9 mouse cellular contexts compared by ENCODE assay signal in the genomic region with DNA sequence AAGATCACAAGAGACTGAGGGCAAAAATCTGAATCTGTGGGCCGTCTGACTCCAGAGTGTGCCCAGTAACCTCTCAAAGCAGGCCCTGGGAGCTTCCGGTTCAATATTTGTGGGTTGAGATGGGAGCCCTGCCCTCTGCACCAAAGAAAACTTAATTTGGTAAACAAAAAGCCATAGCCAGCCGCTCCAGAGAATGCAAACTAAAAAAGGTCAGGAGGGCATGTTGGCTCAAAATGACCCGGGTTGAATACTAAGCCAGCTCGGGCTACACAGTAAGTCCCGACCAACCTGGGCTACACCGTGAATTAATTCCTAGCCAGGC. TPM values are rescaled to one million over a fixed set of nuclear protein-coding genes. Genes with fewer than 3 reads are reported as not detected.
DNase-seq lines count a peak whose midpoint lies in the region; ATAC-seq and TF ChIP-seq lines count a peak whose summit lies in the region.
"Had no signal": no experiment of that assay in that cellular context is flagged by ENCODE, and none has a peak within 500 bp of the region (broad histone marks: within the 10 kb centered on the region; RNA-seq: fewer than 3 reads in every experiment).

No protein-coding gene starts in this region.

- ATAC-seq in kidney, embryonic 16.5 days (ENCODE audit: low FRiP score, low TSS enrichment): no peak; the same call in 1 of the 2 replicates
- peak; percentile 12; the same call in 1 of the 2 replicates for ATAC-seq in embryonic facial prominence, embryonic 12.5 days (ENCODE audit: insufficient number of reproducible peaks, insufficient read depth, low FRiP score, low TSS enrichment)
- ATAC-seq in intestine, postnatal 0 days: peak; percentile 36
- ATAC-seq in midbrain, embryonic 16.5 days: peak; percentile 33

- no peaks in the 10 kb centered on the region for H3K27me3 ChIP-seq in kidney, embryonic 16.5 days (ENCODE audit: insufficient read depth, low read length)
- H3K27me3 ChIP-seq in embryonic facial prominence, embryonic 12.5 days: no peaks in the 10 kb centered on the region
- H3K27me3 ChIP-seq in intestine, postnatal 0 days (replicated peaks; ENCODE audit: control insufficient read depth, insufficient read depth, low read length): no peaks in the 10 kb centered on the region
- H3K27me3 ChIP-seq in midbrain, embryonic 16.5 days (ENCODE audit: control insufficient read depth, insufficient read depth, low read depth, low read length): no peaks in the 10 kb centered on the region

- peak overlapping the region; percentile 79 for H3K9ac ChIP-seq in kidney, embryonic 16.5 days (replicated peaks; ENCODE audit: low read length)
- peak overlapping the region; percentile 71 for H3K9ac ChIP-seq in embryonic facial prominence, embryonic 12.5 days
- H3K9ac ChIP-seq in intestine, postnatal 0 days (ENCODE audit: low read depth, low read length): peak overlapping the region; percentile 70
- peak overlapping the region; percentile 55 for H3K9ac ChIP-seq in midbrain, embryonic 16.5 days (ENCODE audit: low read depth, low read length)

- 32% methylated on average over 7 of the region's 7 CpGs for WGBS in kidney, embryonic 16.5 days
- 24% methylated on average over 7 of the region's 7 CpGs for WGBS in embryonic facial prominence, embryonic 12.5 days
- WGBS in intestine, postnatal 0 days: 12% methylated on average over 7 of the region's 7 CpGs
- 26% methylated on average over 7 of the region's 7 CpGs for WGBS in midbrain, embryonic 16.5 days

- H3K4me1 ChIP-seq in kidney, embryonic 16.5 days (ENCODE audit: insufficient read depth, low read length): peaks cover 23% of the 10 kb centered on the region
- H3K4me1 ChIP-seq in embryonic facial prominence, embryonic 12.5 days: peaks cover 15% of the 10 kb centered on the region
- H3K4me1 ChIP-seq in intestine, postnatal 0 days (replicated peaks; ENCODE audit: control insufficient read depth, insufficient read depth, low read length): 0 out of 2 replicates have a peak, but pooled peaks cover 5% of the 10 kb centered on the region
- peaks cover 31% of the 10 kb centered on the region for H3K4me1 ChIP-seq in midbrain, embryonic 16.5 days (ENCODE audit: control insufficient read depth, insufficient read depth, low read length)

- H3K36me3 ChIP-seq in kidney, embryonic 16.5 days (ENCODE audit: insufficient read depth, low read length): peaks cover 25% of the 10 kb centered on the region
- peaks cover 18% of the 10 kb centered on the region for H3K36me3 ChIP-seq in embryonic facial prominence, embryonic 12.5 days
- peaks cover 27% of the 10 kb centered on the region for H3K36me3 ChIP-seq in intestine, postnatal 0 days (ENCODE audit: control insufficient read depth, insufficient read depth)
- H3K36me3 ChIP-seq in midbrain, embryonic 16.5 days (ENCODE audit: control insufficient read depth, insufficient read depth, low read length): peaks cover 19% of the 10 kb centered on the region

- peak overlapping the region; percentile 75 for H3K4me2 ChIP-seq in kidney, embryonic 16.5 days (replicated peaks; ENCODE audit: low read depth, low read length)
- peak overlapping the region; percentile 55 for H3K4me2 ChIP-seq in embryonic facial prominence, embryonic 12.5 days (replicated peaks)
- H3K4me2 ChIP-seq in intestine, postnatal 0 days (replicated peaks; ENCODE audit: low read depth): peak overlapping the region; percentile 95
- peak overlapping the region; percentile 83 for H3K4me2 ChIP-seq in midbrain, embryonic 16.5 days (ENCODE audit: low read length)

- peak overlapping the region; percentile 75 for H3K4me3 ChIP-seq in kidney, embryonic 16.5 days (ENCODE audit: low read length)
- peak overlapping the region; percentile 70 for H3K4me3 ChIP-seq in embryonic facial prominence, embryonic 12.5 days
- peak overlapping the region; percentile 76 for H3K4me3 ChIP-seq in intestine, postnatal 0 days (ENCODE audit: low read depth, low read length)
- peak overlapping the region; percentile 65 for H3K4me3 ChIP-seq in midbrain, embryonic 16.5 days (ENCODE audit: low read depth, low read length)

- DNase-seq in kidney, adult 11 months: no peak
- no peak for DNase-seq in thymus, adult 18-20 months
- no peak for DNase-seq in ovary, postnatal 36 days (ENCODE audit: low spot score)
- no peak for DNase-seq in thymus, postnatal 10 days (ENCODE audit: low spot score in 2 of 2)

- H3K9me3 ChIP-seq in kidney, embryonic 16.5 days (ENCODE audit: low read length): no peaks in the 10 kb centered on the region
- no peaks in the 10 kb centered on the region for H3K9me3 ChIP-seq in embryonic facial prominence, embryonic 12.5 days
- no peaks in the 10 kb centered on the region for H3K9me3 ChIP-seq in intestine, postnatal 0 days (ENCODE audit: control insufficient read depth)
- no peaks in the 10 kb centered on the region for H3K9me3 ChIP-seq in midbrain, embryonic 16.5 days (replicated peaks; ENCODE audit: control insufficient read depth, low read length, poor library complexity, severe bottlenecking)

- H3K27ac ChIP-seq in kidney, embryonic 16.5 days (ENCODE audit: low read length): peak overlapping the region; percentile 93
- H3K27ac ChIP-seq in embryonic facial prominence, embryonic 12.5 days: peak overlapping the region; percentile 90
- peak overlapping the region; percentile 94 for H3K27ac ChIP-seq in intestine, postnatal 0 days (ENCODE audit: low read depth, low read length)
- peak overlapping the region; percentile 96 for H3K27ac ChIP-seq in midbrain, embryonic 16.5 days (ENCODE audit: low read length)

- no peak for TF ChIP-seq CTCF in intestine, postnatal 0 days (IDR thresholded peaks at IDR 0.05; ENCODE audit: low read depth)

RNA-seq across cellular contexts. Expression of gene Ficd, which starts 0.6 kb away (rescaled TPM):
- 6.1 and 7.0 TPM in 2 replicates for polyA plus RNA-seq in kidney, embryonic 16.5 days (2015; fragmentation: Nextera tagmentation; extraction: Ambion mirVana)
- polyA plus RNA-seq in embryonic facial prominence, embryonic 12.5 days (2016; fragmentation: Nextera tagmentation; extraction: Ambion mirVana): 4.9 and 5.1 TPM in 2 replicates
- polyA plus RNA-seq in intestine, postnatal 0 days (2015; fragmentation: Nextera tagmentation; extraction: Ambion mirVana): 4.6 and 5.0 TPM in 2 replicates
- 9.4 and 10.9 TPM in 2 replicates for polyA plus RNA-seq in midbrain, embryonic 16.5 days (2015; fragmentation: Nextera tagmentation; extraction: Ambion mirVana)

RNA-seq across cellular contexts. Expression of gene 1700069L16Rik, which starts 10.4 kb away (rescaled TPM):
- not detected in 2 replicates for polyA plus RNA-seq in kidney, embryonic 16.5 days (2015; fragmentation: Nextera tagmentation; extraction: Ambion mirVana)
- polyA plus RNA-seq in embryonic facial prominence, embryonic 12.5 days (2016; fragmentation: Nextera tagmentation; extraction: Ambion mirVana): not detected in 2 replicates
- not detected in 2 replicates for polyA plus RNA-seq in intestine, postnatal 0 days (2015; fragmentation: Nextera tagmentation; extraction: Ambion mirVana)
- not detected in 2 replicates for polyA plus RNA-seq in midbrain, embryonic 16.5 days (2015; fragmentation: Nextera tagmentation; extraction: Ambion mirVana)
- polyA plus RNA-seq: frontal cortex, adult 2 months had no signal

RNA-seq across cellular contexts. Expression of gene Sart3, which starts 37.3 kb away (rescaled TPM):
- 54.8 and 62.4 TPM in 2 replicates for polyA plus RNA-seq in kidney, embryonic 16.5 days (2015; fragmentation: Nextera tagmentation; extraction: Ambion mirVana)
- 87.8 and 88.3 TPM in 2 replicates for polyA plus RNA-seq in embryonic facial prominence, embryonic 12.5 days (2016; fragmentation: Nextera tagmentation; extraction: Ambion mirVana)
- 9.1 and 9.2 TPM in 2 replicates for polyA plus RNA-seq in intestine, postnatal 0 days (2015; fragmentation: Nextera tagmentation; extraction: Ambion mirVana)
- 39.8 and 47.5 TPM in 2 replicates for polyA plus RNA-seq in midbrain, embryonic 16.5 days (2015; fragmentation: Nextera tagmentation; extraction: Ambion mirVana)

RNA-seq across cellular contexts. Expression of gene Iscu, which starts 37.6 kb away (rescaled TPM):
- polyA plus RNA-seq in kidney, embryonic 16.5 days (2015; fragmentation: Nextera tagmentation; extraction: Ambion mirVana): 107 and 110 TPM in 2 replicates
- polyA plus RNA-seq in embryonic facial prominence, embryonic 12.5 days (2016; fragmentation: Nextera tagmentation; extraction: Ambion mirVana): 109 and 111 TPM in 2 replicates
- polyA plus RNA-seq in intestine, postnatal 0 days (2015; fragmentation: Nextera tagmentation; extraction: Ambion mirVana): 133 and 145 TPM in 2 replicates
- polyA plus RNA-seq in midbrain, embryonic 16.5 days (2015; fragmentation: Nextera tagmentation; extraction: Ambion mirVana): 77.8 and 84.5 TPM in 2 replicates
